Mouse (Mus musculus) c-Kit-positive CD71-positive TER-119-positive erythroid progenitor cells, embryonic 14.5 days (primary cell): ENCODE data around the gene Plscr1.

Experiments
- DNase-seq: peaks from one replicate; pipeline ENCODE4 v3.0.0-alpha.2; 2013; ENCODE audit warnings: low spot score

The Plscr1 gene

DNA sequence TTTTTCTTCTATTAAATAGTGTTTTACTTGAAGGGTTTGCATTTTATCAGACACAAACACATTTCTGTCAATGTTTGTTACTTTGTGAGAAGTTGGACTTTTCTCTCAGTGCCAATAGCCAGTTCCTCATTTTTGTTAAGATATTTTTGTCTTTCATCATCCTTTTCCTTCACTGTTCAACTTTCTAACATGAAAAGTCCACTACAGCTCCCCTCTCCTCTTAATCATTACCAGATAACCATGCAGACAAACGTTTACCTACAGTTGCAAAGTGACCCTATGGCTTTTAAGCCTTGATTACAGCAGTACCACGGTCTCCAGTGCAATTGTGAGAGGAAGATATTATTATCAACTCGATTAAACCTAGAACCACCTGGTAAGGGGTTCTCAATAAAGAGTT, 51.7 kb downstream of the Plscr1 start:
- DNase-seq = no peak

- no peak for DNase-seq
Measured at GRCm38 (mm10) chr9:92305075-92305474, 55.5 kb downstream of the Plscr1 start.

- no peak for DNase-seq
Measured at GRCm38 (mm10) chr9:92305620-92306220, 56.2 kb downstream of the Plscr1 start.

DNA sequence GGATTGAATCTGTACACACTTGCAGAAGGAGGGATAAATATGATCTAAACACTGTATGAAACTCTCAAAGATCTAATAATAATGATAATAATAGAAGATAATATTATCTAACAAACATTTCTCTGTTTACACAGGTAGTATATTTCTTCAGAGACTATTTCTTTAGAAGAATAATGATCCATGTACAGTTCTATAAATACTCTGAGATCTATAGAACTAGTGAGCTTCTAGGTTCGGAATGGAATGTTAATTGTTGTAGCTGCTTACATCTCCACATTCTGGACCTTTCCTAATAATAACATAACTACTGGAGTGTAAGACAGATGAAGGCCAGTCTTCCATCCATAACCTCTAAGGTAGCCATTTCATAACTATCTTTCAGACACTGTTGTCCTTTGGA, 59.5 kb downstream of the Plscr1 start, which contains the start of gene 1700057G04Rik:
Gene 1700057G04Rik, plus strand, starts transcription at position 301 of the 400 bp plus-strand sequence.
- DNase-seq = no peak

- DNase-seq = no peak
Measured at GRCm38 (mm10) chr9:92316791-92317190, 67.2 kb downstream of the Plscr1 start.
